Mouse (Mus musculus) embryonic facial prominence, embryonic 12.5 days (tissue): ENCODE measurements around the gene Cdh15. TPM values are rescaled to one million over a fixed set of nuclear protein-coding genes. Genes with fewer than 3 reads are reported as not detected.

Experiments
- ATAC-seq: fragments of 200-750 bp; cut with Nextera tagmentation; 2 replicates; pipeline ENCODE4 v1.8.0; 2017; ENCODE audit not compliant: insufficient number of reproducible peaks, insufficient read depth, low FRiP score, low TSS enrichment
- H3K27ac ChIP-seq: fragments of 300-500 bp; sonication (generic); 2 replicates; pipeline ENCODE4 v1.5.1; 2016; ENCODE audit warnings: mild to moderate bottlenecking
- H3K27me3 ChIP-seq: fragments of 300-500 bp; sonication (generic); 2 replicates; pipeline ENCODE4 v1.6.1; 2016; ENCODE audit warnings: mild to moderate bottlenecking, moderate library complexity
- H3K36me3 ChIP-seq: fragments of 300-500 bp; sonication (generic); 2 replicates; pipeline ENCODE4 v1.6.1; 2016; ENCODE audit warnings: mild to moderate bottlenecking
- H3K4me1 ChIP-seq: fragments of 300-500 bp; sonication (generic); 2 replicates; pipeline ENCODE4 v1.6.1; 2016
- H3K4me2 ChIP-seq: fragments of 300-500 bp; sonication (generic); replicated peaks from 2 replicates; pipeline ENCODE4 v1.6.1; 2016; ENCODE audit warnings: mild to moderate bottlenecking, moderate library complexity
- H3K4me3 ChIP-seq: fragments of 300-500 bp; sonication (generic); 2 replicates; pipeline ENCODE4 v1.5.1; 2016; ENCODE audit warnings: mild to moderate bottlenecking
- H3K9ac ChIP-seq: fragments of 300-500 bp; sonication (generic); 2 replicates; pipeline ENCODE4 v1.6.1; 2016; ENCODE audit warnings: mild to moderate bottlenecking, moderate library complexity
- H3K9me3 ChIP-seq: fragments of 300-500 bp; sonication (generic); 2 replicates; pipeline ENCODE4 v1.6.1; 2016; ENCODE audit warnings: mild to moderate bottlenecking, moderate library complexity
- WGBS: fragments of 180-500 bp; shearing (Covaris S2); methylation state at CpG from one replicate; pipeline ENCODE4 v1.1.7; 2016; 5-methylcytosine and 5-hydroxymethylcytosine counted together
- polyA plus RNA-seq: library from polyadenylated mRNA; unstranded; fragments of >200 nt; fragmentation: Nextera tagmentation; extraction: Ambion mirVana; gene quantifications from 2 replicates; pipeline ENCODE4 v1.2.1, GENCODE M21; 2016

Cdh15 gene
- polyA plus RNA-seq, 1 experiment from 2014 or later: 11.7 TPM

GRCm38 (mm10) chr8:122817724-122818496 lies 29.9 kb upstream of the Cdh15 start:
- Histone ChIP-seq H3K27ac (no peak overlapping the region), H3K36me3 (peaks cover 28% of the 10 kb centered on the region), H3K4me1 (peaks cover 5% of the 10 kb centered on the region), H3K27me3 (no peaks in the 10 kb centered on the region), H3K9ac (0 out of 2 replicates have a peak overlapping the region, but pooled peaks have one; percentile 2), H3K9me3 (no peaks in the 10 kb centered on the region), H3K4me2 (no peak overlapping the region), H3K4me3 (no peak overlapping the region)
- ATAC-seq: no peak
- 29% methylated on average over 13 of the region's 13 CpGs for WGBS

GRCm38 (mm10) chr8:122819776-122820175 lies 28.0 kb upstream of the Cdh15 start:
- peaks cover 11% of the 10 kb centered on the region for H3K4me1 ChIP-seq
- no peak overlapping the region for H3K9ac ChIP-seq
- no peak overlapping the region for H3K4me2 ChIP-seq
- no peak for ATAC-seq
- WGBS: 72% methylated on average over 11 of the region's 11 CpGs
- H3K36me3 ChIP-seq: peaks cover 17% of the 10 kb centered on the region
- no peak overlapping the region for H3K4me3 ChIP-seq
- H3K9me3 ChIP-seq: no peaks in the 10 kb centered on the region
- no peak overlapping the region for H3K27ac ChIP-seq
- H3K27me3 ChIP-seq: no peaks in the 10 kb centered on the region

- ATAC-seq: no peak
- no peak overlapping the region for H3K9ac ChIP-seq
- H3K4me2 ChIP-seq: no peak overlapping the region
- H3K9me3 ChIP-seq: no peaks in the 10 kb centered on the region
- 23% methylated on average over 5 of the region's 5 CpGs for WGBS
- H3K4me1 ChIP-seq: peaks cover 16% of the 10 kb centered on the region; the same call in 1 of the 2 replicates
- no peaks in the 10 kb centered on the region for H3K27me3 ChIP-seq
- no peak overlapping the region for H3K4me3 ChIP-seq
- H3K36me3 ChIP-seq: no peaks in the 10 kb centered on the region
- no peak overlapping the region for H3K27ac ChIP-seq
These were observed 23.2 kb upstream of the Cdh15 start for GRCm38 (mm10) chr8:122824571-122824970.

GRCm38 (mm10) chr8:122824986-122825385 lies 22.8 kb upstream of the Cdh15 start:
- Histone ChIP-seq H3K4me1 (peaks cover 16% of the 10 kb centered on the region; the same call in 1 of the 2 replicates), H3K9ac (no peak overlapping the region), H3K27me3 (no peaks in the 10 kb centered on the region), H3K4me3 (no peak overlapping the region), H3K9me3 (no peaks in the 10 kb centered on the region), H3K27ac (no peak overlapping the region), H3K36me3 (no peaks in the 10 kb centered on the region), H3K4me2 (no peak overlapping the region)
- no peak for ATAC-seq
- WGBS: 79% methylated on average over 9 of the region's 9 CpGs

- Histone ChIP-seq H3K36me3 (no peaks in the 10 kb centered on the region), H3K27ac (no peak overlapping the region), H3K27me3 (no peaks in the 10 kb centered on the region), H3K9me3 (no peaks in the 10 kb centered on the region), H3K4me3 (no peak overlapping the region), H3K4me2 (no peak overlapping the region), H3K9ac (no peak overlapping the region), H3K4me1 (peaks cover 16% of the 10 kb centered on the region; the same call in 1 of the 2 replicates)
- whole genome bisulfite sequencing: 80% methylated on average over 8 of the region's 8 CpGs
- no peak for ATAC-seq
These were observed 22.4 kb upstream of the Cdh15 start for GRCm38 (mm10) chr8:122825408-122825807.

- ATAC-seq: no peak
- Histone ChIP-seq H3K9ac (no peak overlapping the region), H3K9me3 (no peaks in the 10 kb centered on the region), H3K4me3 (no peak overlapping the region), H3K4me1 (peaks cover 13% of the 10 kb centered on the region; the same call in 1 of the 2 replicates), H3K27ac (no peak overlapping the region), H3K4me2 (no peak overlapping the region), H3K36me3 (no peaks in the 10 kb centered on the region), H3K27me3 (no peaks in the 10 kb centered on the region)
- 79% methylated on average over 3 of the region's 3 CpGs for WGBS
These were observed 18.4 kb upstream of the Cdh15 start for GRCm38 (mm10) chr8:122829396-122829795.

- Histone ChIP-seq H3K4me3 (no peak overlapping the region), H3K4me1 (0 out of 2 replicates have a peak, but pooled peaks cover 2% of the 10 kb centered on the region), H3K27me3 (no peaks in the 10 kb centered on the region), H3K9me3 (no peaks in the 10 kb centered on the region), H3K9ac (no peak overlapping the region), H3K27ac (0 out of 2 replicates have a peak overlapping the region, but pooled peaks have one; percentile 11), H3K36me3 (no peaks in the 10 kb centered on the region), H3K4me2 (no peak overlapping the region)
- WGBS: 45% methylated on average over 8 of the region's 8 CpGs
- ATAC-seq: peak; percentile 53; the same call in 1 of the 2 replicates
These were observed 17.3 kb upstream of the Cdh15 start for GRCm38 (mm10) chr8:122830349-122831061.

- Histone ChIP-seq H3K27ac (no peak overlapping the region), H3K9ac (no peak overlapping the region), H3K4me2 (no peak overlapping the region), H3K36me3 (no peaks in the 10 kb centered on the region), H3K4me1 (no peaks in the 10 kb centered on the region), H3K4me3 (no peak overlapping the region), H3K27me3 (no peaks in the 10 kb centered on the region), H3K9me3 (no peaks in the 10 kb centered on the region)
- WGBS: 85% methylated on average over 8 of the region's 8 CpGs
- ATAC-seq: no peak
These were observed 13.3 kb upstream of the Cdh15 start for GRCm38 (mm10) chr8:122834416-122834815.

- H3K27me3 ChIP-seq: no peaks in the 10 kb centered on the region
These were observed 12.8 kb upstream of the Cdh15 start for GRCm38 (mm10) chr8:122834971-122835370.

GRCm38 (mm10) chr8:122836199-122836598 lies 11.6 kb upstream of the Cdh15 start:
- Histone ChIP-seq H3K36me3 (no peaks in the 10 kb centered on the region), H3K4me1 (no peaks in the 10 kb centered on the region), H3K4me3 (no peak overlapping the region), H3K4me2 (no peak overlapping the region), H3K9ac (no peak overlapping the region), H3K27ac (no peak overlapping the region), H3K27me3 (no peaks in the 10 kb centered on the region), H3K9me3 (no peaks in the 10 kb centered on the region)
- WGBS: 84% methylated on average over 12 of the region's 12 CpGs
- no peak for ATAC-seq

More at GRCm38 (mm10) chr8:122834971-122835370, 12.8 kb upstream of the Cdh15 start:
- no peaks in the 10 kb centered on the region for H3K9me3 ChIP-seq
- H3K27ac ChIP-seq: no peak overlapping the region
- no peak overlapping the region for H3K4me3 ChIP-seq
- H3K4me2 ChIP-seq: no peak overlapping the region
- no peaks in the 10 kb centered on the region for H3K36me3 ChIP-seq
- no peaks in the 10 kb centered on the region for H3K4me1 ChIP-seq
- no peak overlapping the region for H3K9ac ChIP-seq
- WGBS: 29% methylated on average over 8 of the region's 8 CpGs
- ATAC-seq: no peak

GRCm38 (mm10) chr8:122836696-122837095 lies 11.1 kb upstream of the Cdh15 start:
- H3K4me3 ChIP-seq: no peak overlapping the region
- no peak for ATAC-seq
- H3K36me3 ChIP-seq: no peaks in the 10 kb centered on the region
- no peaks in the 10 kb centered on the region for H3K9me3 ChIP-seq
- H3K4me1 ChIP-seq: no peaks in the 10 kb centered on the region
- no peak overlapping the region for H3K4me2 ChIP-seq
- no peaks in the 10 kb centered on the region for H3K27me3 ChIP-seq
- WGBS: 93% methylated on average over 13 of the region's 13 CpGs
- H3K9ac ChIP-seq: no peak overlapping the region
- no peak overlapping the region for H3K27ac ChIP-seq

GRCm38 (mm10) chr8:122844161-122844560 lies 3.6 kb upstream of the Cdh15 start:
- peaks cover 8% of the 10 kb centered on the region for H3K4me1 ChIP-seq
- no peak overlapping the region for H3K4me2 ChIP-seq
- no peak overlapping the region for H3K27ac ChIP-seq
- no peak overlapping the region for H3K9ac ChIP-seq
- ATAC-seq: no peak
- no peak overlapping the region for H3K4me3 ChIP-seq
- H3K36me3 ChIP-seq: no peaks in the 10 kb centered on the region
- WGBS: 66% methylated on average over 3 of the region's 3 CpGs
- no peaks in the 10 kb centered on the region for H3K27me3 ChIP-seq
- H3K9me3 ChIP-seq: no peaks in the 10 kb centered on the region; the same call in 1 of the 2 replicates
